Mouse (Mus musculus): Measurements from ENCODE around the gene Exosc8.
"Not testable (repeated sequence)": the region's sequence is repeated elsewhere in the genome, so short reads cannot be mapped to it uniquely, and the experiment has no call there.

Exosc8 gene

DNA sequence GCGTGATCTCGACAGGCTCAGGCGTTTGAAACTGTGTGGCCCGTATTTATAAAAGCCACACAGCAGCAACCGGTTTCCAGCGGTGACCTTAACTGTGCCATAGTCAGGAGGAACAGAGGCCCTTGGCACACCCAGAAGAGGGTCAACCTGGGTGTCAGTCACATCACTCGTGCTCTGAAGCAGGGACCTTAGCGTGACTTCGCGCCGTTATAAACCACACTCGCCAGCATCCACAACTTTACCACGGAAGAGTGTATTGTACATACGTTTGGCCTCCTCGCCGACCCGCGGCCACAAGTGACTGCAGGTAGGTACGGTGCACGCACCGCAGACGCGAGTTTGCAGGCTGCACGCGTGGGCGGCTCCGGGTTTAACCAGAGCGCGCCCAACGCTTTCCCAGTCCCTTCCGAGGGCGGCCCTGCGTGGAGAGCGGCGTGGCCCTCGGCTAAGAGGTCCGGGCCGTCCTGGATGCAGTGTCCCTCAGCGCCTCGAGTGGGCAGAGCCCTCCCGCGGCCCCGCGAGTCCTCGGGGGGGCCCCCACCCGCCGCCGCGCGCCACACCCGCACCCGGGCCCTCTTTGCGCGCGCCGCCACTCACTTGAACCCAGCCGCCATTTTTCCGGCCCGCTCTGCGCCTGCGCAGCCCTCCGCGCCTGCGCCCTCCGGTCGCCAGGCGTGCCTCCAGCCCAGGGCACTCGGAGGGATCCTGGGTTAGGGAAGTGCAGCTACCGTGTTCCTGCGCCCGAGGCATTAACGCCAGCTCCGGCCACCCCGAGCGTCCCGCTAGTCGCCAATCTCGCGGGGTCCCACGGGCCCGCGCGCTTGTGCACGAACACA, 564 bp downstream of the Exosc8 start:
- peak; percentile 67 for DNase-seq (ENCODE audit: low read depth)

DNA sequence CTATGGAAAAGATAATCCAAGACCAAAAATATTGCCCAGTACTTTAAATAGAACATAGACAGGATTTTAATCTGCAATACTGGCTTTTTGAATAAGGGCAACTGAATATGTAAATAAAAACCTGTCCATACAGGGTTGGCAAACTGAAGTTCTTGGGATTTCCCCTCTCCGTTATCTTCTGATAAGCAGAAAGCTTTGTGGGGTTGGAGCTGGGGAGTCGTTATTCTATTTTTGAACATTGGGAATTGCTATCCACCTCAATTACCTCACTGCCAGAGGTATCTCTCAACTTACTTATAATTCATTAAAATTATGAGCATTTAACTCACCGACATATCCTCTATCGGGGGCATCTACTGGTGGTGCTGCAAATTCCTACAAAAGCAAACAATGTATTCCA, 2.8 kb downstream of the Exosc8 start:
- DNase-seq (ENCODE audit: low read depth) = no peak

DNA sequence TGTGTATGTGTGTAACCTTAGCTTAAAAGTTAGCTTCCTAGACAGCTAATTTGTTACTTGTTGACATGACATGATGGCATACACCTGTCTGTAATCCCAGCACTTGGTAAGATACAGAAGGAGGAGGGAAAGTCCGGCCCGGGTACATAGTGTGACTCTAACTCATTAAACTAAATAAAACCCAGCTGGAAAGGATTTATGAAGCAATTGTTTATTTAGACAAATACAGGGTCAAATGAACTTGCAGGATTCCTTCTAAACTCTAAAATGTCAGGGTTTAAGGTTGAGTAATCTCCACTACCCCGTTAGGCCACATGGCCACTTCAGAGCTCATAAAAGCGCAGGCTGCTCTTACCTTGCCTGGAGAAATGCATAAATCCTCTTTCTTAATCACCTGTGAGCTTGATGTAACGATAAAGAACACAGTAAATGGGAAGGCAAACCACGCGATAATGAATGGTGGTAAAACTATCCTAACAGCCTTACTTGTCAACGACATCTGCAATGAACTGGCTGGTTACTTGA, 3.5 kb downstream of the Exosc8 start:
- DNase-seq (ENCODE audit: low read depth) = no peak

DNA sequence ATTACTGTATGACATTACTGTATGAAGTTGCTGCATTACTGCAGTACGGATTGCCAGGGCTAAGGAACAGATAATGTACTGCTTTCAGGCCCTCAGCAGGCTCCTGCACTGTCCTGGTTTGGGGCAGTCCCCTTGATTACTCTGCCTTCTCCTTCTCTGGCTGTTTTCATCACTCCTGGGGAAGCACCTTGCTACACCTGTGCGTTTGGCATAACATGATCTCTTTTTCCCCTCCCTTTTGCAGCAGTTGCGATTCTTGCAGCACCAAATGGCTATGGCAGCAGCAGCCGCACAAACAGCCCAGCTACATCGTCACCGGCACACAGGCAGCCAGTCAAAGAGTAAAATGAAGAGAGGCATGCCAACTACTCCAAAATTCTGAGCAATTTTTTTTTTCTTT, 7.1 kb downstream of the Exosc8 start:
- DNase-seq (ENCODE audit: low read depth) = no peak

DNA sequence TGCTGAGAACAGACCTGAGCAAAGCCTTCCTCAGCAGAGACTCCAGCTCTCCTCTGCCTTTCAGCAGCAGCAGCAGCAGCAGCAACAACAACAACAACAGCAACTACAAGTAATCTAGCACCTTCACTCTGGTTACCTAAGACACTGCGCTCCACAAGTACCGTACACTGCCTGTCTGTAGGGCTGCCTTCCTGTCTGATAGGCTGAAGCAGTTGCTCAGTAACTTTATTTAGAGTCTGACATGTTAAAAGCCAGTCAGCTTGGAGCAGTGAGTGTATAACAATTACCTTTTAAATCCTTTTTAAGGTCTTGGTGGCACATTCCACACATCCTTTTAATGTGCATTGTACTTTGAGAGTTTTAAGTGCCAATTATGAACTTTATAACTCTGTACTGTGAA, 7.6 kb downstream of the Exosc8 start:
- no peak for DNase-seq (ENCODE audit: low read depth)

DNA sequence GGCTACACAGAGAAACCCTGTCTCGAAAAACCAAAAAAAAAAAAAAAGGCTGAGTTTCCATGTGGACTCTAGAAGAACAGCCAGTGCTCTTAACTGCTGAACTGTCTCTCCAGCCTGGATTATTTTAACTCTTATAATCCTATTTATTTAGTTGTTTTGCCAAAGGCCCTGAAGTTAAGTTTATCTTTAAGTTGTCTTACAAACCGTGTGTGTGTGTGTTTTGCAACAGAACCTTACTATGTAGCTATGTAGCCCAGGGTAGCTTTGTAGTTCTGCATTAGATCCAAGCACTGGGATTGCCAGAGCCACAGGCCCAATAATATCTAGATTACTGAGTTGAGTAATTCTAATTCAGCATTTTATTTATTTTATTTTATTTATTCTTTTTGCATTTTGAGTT, 9.8 kb downstream of the Exosc8 start:
- DNase-seq (ENCODE audit: low read depth) = no peak

DNA sequence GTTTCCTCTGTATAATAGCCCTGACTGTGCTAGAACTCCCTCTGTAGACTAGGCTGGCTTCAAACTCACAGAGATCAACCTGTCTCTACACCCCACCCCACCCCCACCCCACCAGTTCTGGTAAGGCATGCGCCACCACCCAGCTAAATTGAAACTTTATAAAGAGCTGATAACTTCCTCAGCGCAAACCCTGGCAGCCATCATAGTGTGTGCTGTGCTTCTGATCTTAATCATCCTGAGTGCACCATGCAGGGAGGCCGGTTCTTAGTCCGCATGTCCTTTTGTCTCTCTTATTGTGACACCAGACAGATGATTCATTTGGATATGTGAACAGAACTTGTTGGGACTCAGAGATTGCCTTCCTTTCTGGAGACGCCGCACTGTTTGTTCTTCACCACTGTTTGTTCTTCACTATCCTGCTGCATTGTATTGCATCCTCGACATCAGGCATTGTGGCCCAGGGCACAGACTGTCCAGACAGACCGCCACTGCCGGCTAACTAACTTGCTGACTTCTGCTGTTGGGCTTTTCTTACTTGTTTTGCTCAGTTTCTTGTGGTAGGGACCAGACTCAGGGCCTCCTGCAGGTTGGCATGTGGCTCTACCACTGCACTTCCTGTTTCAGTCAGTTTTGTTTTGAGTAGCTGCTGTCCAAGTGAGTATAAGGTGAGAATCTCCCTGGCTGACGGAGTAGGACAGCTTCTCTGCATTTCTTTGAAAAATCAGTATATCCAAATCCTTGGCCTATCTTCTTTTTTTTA, 11.3 kb downstream of the Exosc8 start:
- DNase-seq (ENCODE audit: low read depth) = no peak

DNA sequence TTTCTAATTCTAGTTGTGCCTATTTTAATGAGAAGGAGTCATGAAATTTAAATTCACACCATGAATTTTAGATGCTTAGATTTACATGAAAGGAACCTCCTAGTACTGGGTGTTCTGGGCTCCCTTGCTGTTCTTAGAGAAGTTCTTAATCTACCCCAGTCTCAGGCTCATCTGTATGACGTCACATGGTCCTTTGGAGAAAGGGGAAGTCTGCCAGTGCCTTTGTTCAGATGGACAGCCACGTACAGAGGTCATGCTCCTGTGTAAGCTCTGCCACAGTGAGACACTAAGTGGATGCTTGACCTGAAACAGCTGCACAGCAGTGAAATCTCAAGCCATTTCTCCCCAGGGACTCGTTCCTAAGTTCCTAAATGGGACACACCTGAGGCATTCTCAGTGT, 16.2 kb downstream of the Exosc8 start:
- no peak for DNase-seq (ENCODE audit: low read depth)

DNA sequence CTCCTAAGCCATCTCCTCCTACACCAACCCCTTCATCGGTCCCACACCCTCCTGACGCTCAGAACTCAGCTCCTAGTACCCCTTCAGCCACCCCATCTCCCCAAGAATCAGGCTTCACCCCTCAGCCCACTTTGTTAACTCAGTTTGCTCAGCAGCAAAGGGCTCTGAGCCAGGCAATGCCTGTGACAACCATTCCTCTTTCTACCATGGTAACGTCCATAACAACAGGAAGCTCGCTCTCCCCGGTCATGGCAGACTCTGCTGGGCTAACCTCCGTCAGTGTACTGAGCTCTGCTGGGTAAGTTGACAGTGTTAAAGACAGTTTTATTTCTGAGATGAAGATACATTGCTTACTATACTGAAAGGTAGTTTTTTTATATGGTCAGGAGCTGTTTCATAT, 17.8 kb downstream of the Exosc8 start:
- no peak for DNase-seq (ENCODE audit: low read depth)

DNA sequence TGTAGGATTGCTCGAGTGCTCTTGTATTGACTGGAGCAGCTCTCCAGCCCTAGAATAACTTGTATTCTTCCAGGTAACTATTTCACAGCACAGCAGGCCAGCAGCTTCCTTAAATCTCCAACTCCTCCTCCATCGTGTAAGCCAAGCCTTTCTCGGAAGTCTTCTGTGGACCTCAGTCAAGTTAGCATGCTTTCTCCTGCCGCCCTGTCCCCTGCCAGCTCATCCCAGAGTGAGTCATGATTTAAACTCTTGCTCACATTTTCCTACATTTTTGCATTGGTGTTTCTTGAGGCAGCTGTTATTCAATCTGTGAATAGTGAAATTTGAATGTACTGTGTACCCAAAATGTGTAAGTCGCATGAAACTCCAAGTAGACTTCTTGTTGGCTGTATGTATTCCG, 19.7 kb downstream of the Exosc8 start:
- DNase-seq (ENCODE audit: low read depth) = no peak

DNA sequence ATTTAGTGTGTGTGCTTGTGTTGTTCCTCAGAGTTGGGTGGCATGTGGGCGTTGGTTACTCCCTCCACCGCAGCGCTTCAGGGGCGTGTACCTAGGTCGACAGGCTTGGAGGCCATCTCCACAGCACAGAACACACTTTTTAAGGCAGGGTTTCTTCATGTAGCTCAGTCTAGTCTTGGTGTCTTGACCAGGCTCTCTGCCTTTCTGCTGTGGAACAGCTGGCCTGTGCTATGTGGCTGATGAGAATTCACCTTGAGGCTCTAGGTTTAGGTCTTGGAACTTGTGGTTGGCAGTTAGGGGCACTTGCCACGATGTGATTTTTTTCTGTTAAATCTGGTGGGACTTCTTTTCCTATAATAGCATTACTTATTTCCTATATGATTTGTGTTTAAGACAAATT, 20.9 kb downstream of the Exosc8 start, which contains the start of gene Gm21958:
Gene Gm21958 (minus strand): TSS at position 101 of the 400 bp plus-strand sequence.
- DNase-seq (ENCODE audit: low read depth) = no peak

DNA sequence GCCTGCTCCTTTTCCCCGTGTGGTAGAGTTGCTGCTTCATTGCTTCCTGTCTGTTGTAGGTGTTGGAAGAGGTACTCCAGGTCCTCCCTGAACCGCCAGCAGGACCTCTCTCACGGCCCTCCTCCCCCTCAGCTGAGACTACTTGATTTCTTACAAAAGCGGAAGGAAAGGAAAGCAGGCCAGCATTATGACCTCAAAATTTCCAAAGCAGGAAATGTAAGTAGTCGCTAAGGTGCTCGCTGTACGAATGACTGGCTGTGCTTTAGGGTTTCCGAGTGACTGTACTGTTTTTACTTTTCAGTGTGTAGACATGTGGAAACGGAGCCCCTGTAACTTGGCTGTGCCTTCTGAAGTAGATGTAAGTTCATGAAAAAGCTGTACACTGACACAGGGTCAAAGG, 26.2 kb downstream of the Exosc8 start:
- DNase-seq (ENCODE audit: low read depth) = no peak

DNA sequence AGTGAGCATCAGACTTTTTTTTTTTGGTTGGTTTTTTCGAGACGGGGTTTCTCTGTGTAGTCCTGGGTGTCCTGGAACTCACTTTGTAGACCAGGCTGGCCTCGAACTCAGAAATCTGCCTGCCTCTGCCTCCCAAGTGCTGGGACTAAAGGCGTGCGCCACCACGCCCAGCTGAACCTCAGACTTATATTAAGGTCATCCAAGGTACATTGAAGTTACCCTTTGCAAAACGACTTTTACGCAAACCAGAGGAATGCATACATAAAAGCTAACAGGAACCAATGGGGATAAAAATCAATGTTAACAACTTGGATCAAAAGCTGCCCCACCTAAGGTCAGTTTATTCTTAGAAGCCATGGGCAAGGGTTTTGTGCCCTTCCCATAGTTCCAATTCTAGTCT, 31.1 kb downstream of the Exosc8 start:
- DNase-seq (ENCODE audit: low read depth) = not testable (repeated sequence)

DNA sequence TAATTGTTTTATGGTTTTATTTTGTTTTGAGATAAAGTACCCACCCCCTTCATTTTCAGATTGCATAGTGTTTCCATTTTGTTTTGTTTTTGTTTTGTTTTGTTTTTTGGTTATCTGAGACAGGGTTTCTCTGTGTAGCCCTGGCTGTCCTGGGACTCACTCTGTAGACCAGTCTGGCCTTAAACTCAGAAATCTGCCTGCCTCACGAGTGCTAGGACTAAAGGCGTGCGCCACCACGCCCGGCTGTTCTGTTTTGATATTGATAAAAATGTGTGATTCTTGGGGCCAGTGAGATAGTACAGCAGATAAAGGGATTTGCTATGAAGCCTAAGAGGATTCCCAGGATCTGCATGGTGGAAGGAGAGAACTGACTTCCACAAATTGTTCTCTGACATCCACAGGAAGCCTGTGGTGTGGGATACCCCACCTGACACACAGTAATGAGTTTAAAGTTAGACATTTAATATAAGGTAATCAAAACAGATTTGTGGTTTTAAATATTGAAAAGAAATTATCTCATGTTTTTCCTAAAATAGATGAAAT, 35.4 kb downstream of the Exosc8 start:
- DNase-seq (ENCODE audit: low read depth) = no peak

DNA sequence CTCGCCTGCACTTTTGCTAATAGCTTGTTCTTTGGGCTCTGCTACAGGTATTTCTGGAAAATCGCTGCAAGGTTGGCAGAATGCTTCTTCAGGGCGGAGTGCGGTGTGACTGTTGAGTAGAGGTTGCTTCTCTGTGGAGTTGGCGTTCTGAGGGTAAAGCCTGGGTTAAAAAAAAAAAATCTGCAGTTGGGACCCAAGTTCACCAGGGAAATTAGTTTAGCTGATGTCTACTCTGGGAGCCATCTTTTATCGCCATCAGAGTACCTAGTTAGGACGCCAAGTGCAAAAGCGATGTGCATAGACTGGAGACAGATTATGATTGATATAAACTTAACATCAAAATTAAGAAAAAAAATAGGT, 42.2 kb downstream of the Exosc8 start:
- peak; percentile 52 for DNase-seq (ENCODE audit: low read depth)

DNA sequence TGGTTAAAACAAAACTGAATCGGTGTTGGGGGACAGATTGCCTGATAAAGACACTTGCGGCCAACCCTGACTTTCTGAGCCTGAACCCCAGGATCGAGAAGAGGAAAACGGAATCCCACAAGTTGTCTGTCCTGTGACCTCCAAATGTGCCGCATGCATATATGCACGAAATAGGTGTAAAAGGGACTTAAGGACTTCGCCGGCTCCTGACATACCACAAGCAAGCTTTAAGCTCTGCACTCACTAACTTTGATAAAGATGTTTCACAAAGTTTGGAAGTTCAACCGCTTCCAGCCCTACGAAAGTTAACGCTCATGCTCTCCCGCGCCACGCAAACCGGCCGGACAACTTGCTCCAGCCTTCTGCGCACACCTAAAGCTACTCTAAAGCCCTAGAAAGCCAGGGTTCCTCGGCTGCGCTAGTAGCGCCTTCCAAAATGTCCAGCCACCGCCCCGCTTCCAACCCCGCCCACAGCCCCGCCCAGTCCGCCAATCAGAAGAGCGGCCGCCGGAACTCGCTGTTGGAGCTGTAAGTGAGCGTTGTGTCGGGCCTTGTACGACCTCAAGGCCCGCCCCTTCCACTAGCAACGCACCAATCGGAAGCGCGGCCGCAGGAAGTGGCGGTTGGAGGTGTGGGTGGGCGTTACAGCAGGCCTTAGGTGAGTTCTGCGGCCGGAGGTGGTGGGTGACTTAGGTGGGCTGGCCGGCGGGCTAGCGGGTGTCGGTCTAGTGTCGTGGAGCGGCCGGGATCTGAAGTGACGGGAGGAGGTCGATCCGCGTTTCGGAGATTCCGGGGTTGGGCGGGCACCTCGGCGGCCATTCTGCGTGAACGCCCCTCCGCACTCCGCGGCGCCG, 42.8 kb downstream of the Exosc8 start, which contains the start of gene Supt20:
Gene Supt20 (plus strand): TSS at position 606 of the 854 bp plus-strand sequence.
- peak; percentile 91 for DNase-seq (ENCODE audit: low read depth)

DNA sequence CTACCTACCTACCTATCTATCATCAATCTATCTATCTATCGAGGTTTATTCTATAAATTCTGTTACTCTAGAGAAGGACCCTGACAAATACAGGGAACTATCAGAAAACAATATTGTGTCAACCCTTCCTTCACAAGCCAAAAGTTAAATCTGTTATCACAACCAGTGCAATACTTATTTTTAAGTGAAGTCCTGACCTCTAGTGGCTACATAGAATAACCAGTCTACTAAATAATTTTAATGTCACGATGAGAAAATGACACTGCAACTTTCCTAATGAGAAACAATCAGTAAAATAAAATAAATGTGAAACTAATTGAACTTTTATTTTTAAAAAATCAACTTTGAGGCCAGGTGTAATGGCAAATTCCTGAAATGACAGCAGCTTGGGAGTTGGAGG, 46.1 kb downstream of the Exosc8 start:
- no peak for DNase-seq (ENCODE audit: low read depth)

DNA sequence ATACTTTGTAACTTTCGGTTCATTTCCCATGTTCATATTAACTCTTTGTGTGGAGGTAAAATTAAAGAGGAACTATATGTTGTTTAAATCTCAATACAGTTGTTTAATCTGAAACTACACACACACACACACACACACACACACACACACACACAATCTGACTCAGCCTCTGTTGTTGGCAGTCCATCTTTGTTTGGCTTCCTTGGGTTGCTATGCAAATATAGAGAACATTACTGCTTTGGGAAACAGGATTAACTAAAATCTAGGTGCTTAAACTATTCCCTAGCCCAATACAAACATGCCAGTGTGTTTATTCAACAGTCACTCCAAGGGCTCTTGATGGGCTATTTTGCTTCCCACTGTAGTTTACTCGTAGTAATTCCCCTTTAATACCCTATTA, 47.9 kb downstream of the Exosc8 start:
- DNase-seq (ENCODE audit: low read depth) = no peak

DNA sequence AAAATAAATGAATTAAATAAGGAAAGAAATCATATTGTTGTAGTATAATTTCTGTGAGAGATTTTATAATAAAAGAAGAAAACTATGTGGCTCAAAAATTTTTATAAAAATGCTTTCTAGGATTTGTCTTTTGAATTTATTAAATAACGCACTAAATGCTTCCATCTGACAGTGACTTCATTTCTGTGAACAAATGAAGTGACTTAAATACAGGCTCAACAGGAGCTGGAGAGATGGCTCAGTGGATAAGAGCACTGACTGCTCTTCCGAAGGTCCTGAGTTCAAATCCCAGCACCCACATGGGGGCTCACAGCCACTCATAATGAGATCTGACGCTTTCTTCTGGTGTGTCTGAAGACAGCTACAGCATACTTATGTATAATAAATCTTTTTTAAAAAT, 50.0 kb downstream of the Exosc8 start:
- DNase-seq (ENCODE audit: low read depth) = no peak

DNA sequence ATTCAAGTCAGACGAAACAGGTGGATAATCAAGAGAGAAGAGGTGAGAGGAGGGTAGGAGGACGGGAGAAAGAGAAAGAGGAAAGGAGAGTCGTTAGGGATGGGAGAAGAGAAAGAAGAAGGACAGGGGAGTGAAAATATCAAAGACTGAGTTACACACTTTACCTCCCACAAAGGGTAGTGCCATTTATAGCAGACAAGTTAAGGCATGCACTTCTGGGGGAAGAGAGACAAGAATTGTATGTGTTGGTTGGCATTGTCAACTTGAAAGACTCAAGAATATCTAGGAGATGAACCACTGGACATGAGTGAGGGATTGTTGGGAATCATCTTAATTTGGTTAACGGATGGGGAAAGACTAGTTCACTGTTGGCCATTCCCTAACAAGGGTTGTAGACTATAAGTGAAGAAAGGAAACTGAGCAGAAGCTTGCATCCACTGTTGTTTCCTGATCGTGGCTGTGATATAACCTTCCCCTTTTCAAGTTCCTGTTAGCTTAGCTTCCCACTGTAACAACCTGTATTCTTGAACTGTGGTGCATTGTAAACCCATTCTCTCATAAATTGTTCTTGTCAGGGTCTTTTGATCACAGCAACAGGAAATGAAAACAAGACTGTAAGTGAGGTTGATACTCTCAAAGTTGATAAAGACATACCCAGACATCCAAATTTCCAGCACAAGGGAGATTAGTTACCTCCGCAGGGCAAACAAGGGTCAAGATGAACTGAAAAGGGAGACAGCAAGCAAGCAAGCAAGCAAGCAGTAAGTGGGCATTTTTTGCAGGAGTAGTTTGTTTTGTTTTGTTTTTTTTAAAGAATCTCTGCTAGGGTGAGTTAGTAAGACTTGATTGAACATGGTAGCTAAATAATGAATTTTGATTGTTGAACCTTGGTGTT, 53.6 kb downstream of the Exosc8 start:
- DNase-seq (ENCODE audit: low read depth) = no peak
